Mouse (Mus musculus) lung, adult 2 months (tissue): Measurements from ENCODE around the gene Nrap. TPM values are rescaled to one million over a fixed set of nuclear protein-coding genes. Genes with fewer than 3 reads are reported as not detected.

Experiments
- DNase-seq: peaks from one replicate; pipeline ENCODE4 v3.0.0; 2022
- H3K4me1 ChIP-seq: fragments of 200-500 bp; 2 replicates; pipeline ENCODE4 v1.6.1; 2011; ENCODE audit warnings: low read length; ENCODE audit not compliant: control insufficient read depth, insufficient read depth
- H3K4me3 ChIP-seq: fragments of 200-500 bp; replicated peaks from 2 replicates; pipeline ENCODE3; 2011; ENCODE audit warnings: low read depth, mild to moderate bottlenecking, control low read depth, low read length; ENCODE audit errors: extremely low read depth
- CTCF ChIP-seq: fragments of 200-500 bp; IDR thresholded peaks from 2 replicates; pipeline ENCODE4 v1.5.1; 2011; ENCODE audit warnings: mild to moderate bottlenecking, low read length, control low read depth; ENCODE audit not compliant: insufficient read depth
- POLR2A ChIP-seq: fragments of 200-500 bp; IDR thresholded peaks from 2 replicates; pipeline ENCODE4 v1.6.1; 2011; ENCODE audit warnings: low read depth, mild to moderate bottlenecking, control low read depth, low read length, borderline replicate concordance; ENCODE audit errors: extremely low read depth
- WGBS: fragments of 180-500 bp; shearing (Covaris S2); methylation state at CpG from one replicate; pipeline ENCODE4 v1.1.7; 2018; 5-methylcytosine and 5-hydroxymethylcytosine counted together
- polyA plus RNA-seq: library from polyadenylated mRNA; depleted of rRNA; stranded (reverse); fragments of >200 nt; gene quantifications from 2 replicates; pipeline ENCODE4 v1.2.3, GENCODE M21; 2012

The Nrap gene
- polyA plus RNA-seq, 1 experiment, result 9.4 TPM

DNA sequence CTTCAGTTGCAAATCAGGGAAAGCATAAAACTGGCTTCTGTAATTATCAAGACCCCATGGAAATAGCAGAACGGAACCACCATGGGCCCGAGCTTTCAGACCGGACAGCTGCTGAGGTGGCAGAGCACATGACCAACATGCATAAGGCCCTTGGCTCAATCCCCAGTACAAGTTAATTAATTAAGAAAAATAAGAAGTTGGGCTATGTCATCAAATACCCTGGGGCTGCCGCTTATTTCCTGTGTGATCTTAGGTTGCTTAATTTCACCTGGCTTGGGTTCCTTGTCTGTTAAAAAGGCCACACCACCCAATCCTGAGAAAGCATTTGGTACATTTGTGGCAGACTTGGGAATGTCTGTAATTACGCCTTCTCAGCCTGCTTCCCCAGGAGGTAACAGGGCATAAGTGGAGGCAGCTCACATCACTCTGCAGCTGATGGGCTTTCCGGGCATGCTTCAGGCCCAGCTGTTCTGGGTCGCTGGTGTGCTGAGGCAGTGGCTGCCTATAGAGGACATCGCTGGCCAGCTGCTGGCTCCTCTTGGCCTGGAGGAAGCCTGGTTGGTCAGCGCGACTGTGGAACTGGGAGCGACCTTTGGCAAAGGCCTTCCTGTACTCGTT is 68.4 kb downstream of the Nrap start:
- Histone ChIP-seq H3K4me1 (no peaks in the 10 kb centered on the region), H3K4me3 (no peak overlapping the region)
- DNase-seq, result no peak
- 74% methylated on average over 12 of the region's 12 CpGs for WGBS
- no peak for TF ChIP-seq POLR2A
- no peak for TF ChIP-seq CTCF

DNA sequence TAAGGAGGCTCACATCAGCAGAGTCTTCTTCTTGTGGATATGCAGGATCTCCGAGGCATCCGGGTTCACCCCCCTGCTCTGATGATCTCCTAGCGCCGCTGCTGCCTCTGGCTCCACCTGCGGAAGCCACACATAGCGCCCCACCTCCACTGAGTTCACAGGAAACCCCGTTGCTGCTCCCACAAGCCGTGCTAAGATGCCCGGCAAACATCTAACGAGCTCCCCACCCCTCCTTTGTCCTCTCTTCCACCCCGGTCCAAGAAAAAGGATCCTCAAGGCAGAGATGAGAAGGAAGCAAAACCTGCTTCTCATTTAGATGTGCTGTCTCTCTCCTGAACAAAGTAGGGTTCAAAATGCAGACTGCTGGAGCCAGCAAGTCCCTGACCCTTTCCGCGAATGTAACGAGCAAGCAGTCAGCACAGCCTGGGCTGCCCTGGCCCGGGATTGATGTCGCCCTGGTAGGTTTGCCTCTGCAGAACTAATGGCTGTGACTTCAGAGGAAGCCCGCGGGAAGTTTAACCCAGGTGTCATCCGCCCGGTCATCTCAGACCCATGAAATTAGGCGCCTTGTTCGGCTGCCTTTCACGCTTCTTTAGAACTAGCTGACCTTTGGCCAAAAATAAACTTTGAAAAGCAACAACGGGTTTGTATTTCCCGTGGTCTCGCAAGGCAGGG is 69.5 kb downstream of the Nrap start:
- DNase-seq, result no peak
- no peak overlapping the region for H3K4me3 ChIP-seq
- 28% methylated on average over 26 of the region's 26 CpGs for WGBS
- no peaks in the 10 kb centered on the region for H3K4me1 ChIP-seq
- TF ChIP-seq POLR2A, result no peak
- TF ChIP-seq CTCF, result no peak

DNA sequence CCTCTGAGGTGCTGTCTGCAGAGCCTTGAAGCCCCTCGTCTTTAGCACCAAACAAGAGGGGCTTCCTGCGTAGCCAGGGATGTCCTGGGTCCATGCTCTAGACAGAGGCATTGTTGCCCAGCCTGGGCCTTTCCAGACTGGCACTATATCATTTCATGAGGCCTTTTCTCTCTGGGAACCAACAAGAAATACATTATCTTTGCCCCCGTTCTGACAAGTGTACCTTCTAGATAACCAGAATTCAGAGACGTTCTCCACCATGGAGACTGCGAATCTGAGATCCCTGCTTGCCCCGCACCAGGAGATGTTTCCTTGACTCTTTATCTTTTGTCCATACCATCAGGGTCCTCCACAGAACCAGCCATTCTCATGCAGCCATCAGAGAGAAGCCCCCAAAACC is 70.2 kb downstream of the Nrap start:
- H3K4me3 ChIP-seq, result no peak overlapping the region
- no peak for DNase-seq
- 81% methylated on average over 6 of the region's 6 CpGs for WGBS
- H3K4me1 ChIP-seq, result no peaks in the 10 kb centered on the region
- no peak for TF ChIP-seq CTCF
- TF ChIP-seq POLR2A, result no peak

DNA sequence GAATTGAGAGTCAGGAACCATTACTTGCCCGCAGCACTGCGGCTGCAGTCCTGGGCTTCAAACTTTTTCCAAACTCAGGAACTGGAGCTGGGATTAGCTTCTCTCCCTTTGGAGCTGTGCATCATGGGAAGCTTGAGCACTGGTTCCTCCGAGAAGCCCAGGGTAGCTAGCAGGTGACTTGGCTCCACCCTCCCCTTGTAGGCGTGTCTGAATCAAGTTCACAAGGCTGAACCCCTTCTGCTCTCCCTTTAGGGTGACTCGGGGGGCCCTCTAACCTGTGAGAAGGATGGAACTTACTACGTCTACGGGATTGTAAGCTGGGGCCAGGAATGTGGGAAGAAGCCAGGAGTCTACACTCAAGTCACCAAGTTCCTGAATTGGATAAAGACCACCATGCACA is 70.6 kb downstream of the Nrap start:
- Histone ChIP-seq H3K4me3 (no peak overlapping the region), H3K4me1 (no peaks in the 10 kb centered on the region)
- TF ChIP-seq CTCF, result no peak
- TF ChIP-seq POLR2A, result no peak
- WGBS, result 89% methylated on average over 7 of the region's 7 CpGs
- DNase-seq, result no peak

DNA sequence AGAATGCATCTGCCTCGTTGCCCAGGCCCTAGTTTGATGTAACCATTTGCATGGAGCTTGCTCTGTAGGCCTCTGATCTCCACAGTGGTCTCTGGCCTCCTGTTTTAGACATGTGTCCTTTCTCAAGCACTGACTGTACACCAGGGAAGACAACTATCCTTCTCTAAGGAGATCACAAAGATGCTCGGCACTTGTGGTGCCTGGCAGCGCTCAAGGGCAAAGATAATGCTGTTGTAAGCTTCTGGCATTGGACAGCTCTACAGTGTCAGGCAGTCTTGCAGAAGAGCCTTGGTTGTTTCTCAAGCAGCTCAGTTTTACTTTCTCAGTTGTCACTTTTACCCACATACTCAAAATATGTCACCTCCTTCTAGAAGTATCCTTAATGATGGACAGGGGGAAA is 73.3 kb downstream of the Nrap start:
- TF ChIP-seq POLR2A, result no peak
- no peak for TF ChIP-seq CTCF
- 71% methylated on average over 3 of the region's 3 CpGs for WGBS
- no peak for DNase-seq
- Histone ChIP-seq H3K4me1 (no peaks in the 10 kb centered on the region), H3K4me3 (no peak overlapping the region)

DNA sequence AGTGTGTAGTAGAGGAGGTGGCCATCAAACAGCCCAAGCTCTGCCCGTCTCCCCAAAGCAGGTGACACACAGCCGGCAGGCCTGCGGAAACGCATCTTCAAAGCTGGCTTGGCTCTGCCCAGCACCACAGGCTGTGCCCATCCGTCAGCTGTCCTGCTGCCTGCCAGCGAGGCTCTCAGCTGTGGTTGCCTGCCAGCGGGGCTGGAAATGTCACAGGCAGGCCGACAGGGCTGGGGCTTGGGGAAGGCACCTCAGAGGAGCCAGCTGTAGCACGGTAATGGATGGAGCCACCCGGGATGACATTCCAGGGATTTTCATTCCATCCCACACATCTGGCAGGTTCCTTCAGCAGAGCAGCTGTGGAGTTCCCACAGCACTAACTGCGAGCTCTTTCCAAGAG is 89.0 kb downstream of the Nrap start:
- TF ChIP-seq CTCF (no peak), POLR2A (no peak)
- Histone ChIP-seq H3K4me1 (no peaks in the 10 kb centered on the region), H3K4me3 (no peak overlapping the region)
- no peak for DNase-seq
- 59% methylated on average over 11 of the region's 11 CpGs for WGBS

DNA sequence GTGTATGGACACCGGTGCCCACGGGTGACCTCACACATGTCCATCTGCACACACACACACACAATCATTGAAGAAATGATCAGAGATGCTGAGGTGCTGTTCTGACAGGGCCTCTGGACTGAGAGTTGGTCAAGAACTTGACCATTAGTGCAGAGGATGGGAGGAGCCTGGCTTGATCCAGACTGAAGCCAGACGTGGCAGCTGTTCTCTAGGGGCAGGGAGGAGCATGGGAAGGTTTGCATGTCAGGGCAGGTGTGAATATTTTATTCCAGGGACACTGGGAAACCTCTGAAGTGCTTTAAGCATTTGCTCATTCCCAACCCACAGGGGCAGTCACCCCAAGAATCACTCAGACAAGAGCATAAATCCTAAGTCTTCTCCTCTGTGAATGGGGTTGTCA is 92.6 kb downstream of the Nrap start:
- TF ChIP-seq POLR2A (no peak), CTCF (no peak)
- Histone ChIP-seq H3K4me3 (no peak overlapping the region), H3K4me1 (0 out of 2 replicates have a peak, but pooled peaks cover 2% of the 10 kb centered on the region)
- no peak for DNase-seq
- 65% methylated on average over 3 of the region's 3 CpGs for WGBS

DNA sequence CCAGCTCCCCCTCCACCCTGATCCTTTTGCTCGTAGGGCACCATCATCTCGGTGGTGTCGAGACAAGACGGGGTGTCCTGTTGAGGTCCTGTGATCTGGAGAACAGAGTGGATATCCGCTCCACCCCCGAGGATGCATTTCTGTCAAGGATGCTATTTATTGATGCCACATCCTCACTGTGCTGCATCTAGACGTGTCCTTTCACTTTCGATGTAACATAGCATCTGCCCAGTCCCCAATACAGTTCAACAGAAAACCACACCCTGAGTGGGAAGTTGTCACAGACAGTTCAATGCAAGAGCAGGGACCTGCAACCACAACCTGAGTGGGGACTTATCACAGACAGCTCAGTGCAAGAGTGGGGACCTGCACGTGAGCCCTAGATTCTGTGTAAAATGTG is 93.2 kb downstream of the Nrap start:
- WGBS, result 61% methylated on average over 9 of the region's 9 CpGs
- TF ChIP-seq POLR2A (no peak), CTCF (no peak)
- Histone ChIP-seq H3K4me3 (no peak overlapping the region), H3K4me1 (0 out of 2 replicates have a peak, but pooled peaks cover 2% of the 10 kb centered on the region)
- no peak for DNase-seq

DNA sequence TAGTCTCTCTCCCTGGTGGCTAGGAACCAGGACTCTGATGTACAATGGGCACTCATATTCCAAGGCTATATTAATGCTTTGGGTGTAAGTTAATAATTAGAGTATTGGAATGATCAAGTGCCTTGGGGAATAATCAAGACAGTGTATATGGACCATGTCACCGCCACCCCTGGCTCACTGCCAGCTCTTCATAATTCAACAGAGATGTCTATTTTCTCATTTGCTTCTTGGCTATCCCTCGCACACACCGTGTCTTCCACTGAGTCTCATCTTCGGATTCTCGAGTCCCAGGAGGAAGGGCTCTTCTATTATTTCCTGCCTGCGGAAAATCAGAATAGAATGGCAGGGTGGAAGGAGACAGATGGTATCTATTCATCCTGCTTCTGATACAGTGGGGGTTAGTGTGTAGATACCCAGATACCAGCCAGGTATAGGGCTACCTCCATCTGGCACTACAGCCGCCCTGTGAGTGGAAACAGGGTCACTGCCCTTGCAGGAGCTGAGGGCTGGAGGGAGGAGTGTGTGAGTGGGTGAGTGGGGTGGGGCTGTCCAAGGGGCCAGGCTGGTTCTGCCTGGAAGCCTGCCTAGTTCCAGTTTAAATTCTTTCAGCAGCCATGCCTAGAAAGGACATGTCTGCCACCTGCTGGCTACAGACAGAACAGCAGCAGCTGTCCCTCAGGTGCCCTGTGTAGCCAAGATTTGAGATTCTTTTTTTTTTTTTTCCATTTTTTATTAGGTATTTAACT is 95.0 kb downstream of the Nrap start:
- DNase-seq, result peak; percentile 76
- WGBS, result 36% methylated on average over 7 of the region's 7 CpGs
- TF ChIP-seq POLR2A, result no peak
- peak; percentile 87 for TF ChIP-seq CTCF
- Histone ChIP-seq H3K4me1 (0 out of 2 replicates have a peak, but pooled peaks cover 2% of the 10 kb centered on the region), H3K4me3 (no peak overlapping the region)
